Mouse (Mus musculus) CD4-positive, CD25-positive, alpha-beta regulatory T cell, adult 9 weeks (primary cell): ENCODE results near the gene Krtap5-5. TPM values are rescaled to one million over a fixed set of nuclear protein-coding genes. Genes with fewer than 3 reads are reported as not detected.

Experiments
- polyA plus RNA-seq: library from polyadenylated mRNA; unstranded; fragments of 100-300 nt; shearing (Covaris generic); gene quantifications from one replicate; pipeline ENCODE4 v1.2.1, GENCODE M21; 2017

Gene Krtap5-5
- polyA plus RNA-seq: not detected

DNA sequence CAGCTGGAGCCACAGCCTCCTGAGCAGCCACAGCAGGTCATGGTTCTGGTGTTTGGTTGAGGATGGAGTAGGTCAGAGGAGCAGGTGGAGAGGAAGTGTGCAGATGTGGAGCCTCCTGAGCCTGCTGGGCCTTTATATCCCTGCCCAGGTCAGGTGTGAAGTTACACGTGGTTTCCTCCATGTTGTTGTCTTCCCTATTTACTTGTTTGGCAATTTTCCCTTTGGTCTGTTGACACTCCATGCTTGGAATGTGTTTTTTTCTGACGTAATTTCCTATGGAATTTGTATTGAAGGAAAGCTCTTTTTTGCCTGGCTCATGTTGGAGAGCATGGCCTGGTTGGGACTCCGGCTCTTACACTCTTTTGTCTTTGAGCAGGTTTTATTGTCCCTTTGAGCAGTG is at the start of gene Krtap5-5:
Krtap5-5 (minus strand) TSS at position 101 of the 400 bp plus-strand sequence.

DNA sequence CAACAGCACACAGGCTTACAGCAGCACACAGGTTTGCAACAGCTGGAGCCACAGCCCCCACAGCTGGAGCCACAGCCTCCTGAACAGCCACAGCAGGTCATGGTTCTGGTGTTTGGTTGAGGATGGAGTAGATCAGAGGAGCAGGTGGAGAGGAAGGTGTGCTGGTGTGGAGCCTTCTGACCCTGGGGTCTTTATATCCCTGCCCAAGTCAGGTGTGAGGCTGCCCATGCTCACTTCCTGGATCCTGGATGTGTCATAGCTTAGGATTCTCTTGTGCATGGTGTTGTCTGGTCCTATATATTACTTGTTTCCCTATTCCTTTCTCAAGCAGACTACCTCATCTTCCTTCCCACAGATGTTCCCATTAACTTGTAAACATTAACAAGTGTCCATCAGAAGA is 44.5 kb upstream of the Krtap5-5 start, which contains the start of gene Gm4559:
Gm4559 (minus strand) TSS at position 101 of the 400 bp plus-strand sequence.

DNA sequence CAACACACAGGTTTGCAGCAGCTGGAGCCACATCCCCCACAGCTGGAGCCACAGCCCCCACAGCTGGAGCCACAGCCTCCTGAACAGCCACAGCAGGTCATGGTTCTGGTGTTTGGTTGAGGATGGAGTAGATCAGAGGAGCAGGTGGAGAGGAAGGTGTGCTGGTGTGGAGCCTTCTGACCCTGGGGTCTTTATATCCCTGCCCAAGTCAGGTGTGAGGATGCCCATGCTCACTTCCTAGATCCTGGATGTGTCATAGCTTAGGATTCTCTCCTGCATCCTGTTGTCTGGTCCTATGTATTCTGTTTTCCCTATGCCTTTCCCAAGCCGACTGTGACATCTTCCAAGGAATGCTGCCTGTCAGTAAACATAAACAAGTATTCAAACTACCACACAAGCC is 28.5 kb upstream of the Krtap5-5 start, which contains the start of gene Gm2431:
Gm2431 (minus strand) TSS at position 101 of the 400 bp plus-strand sequence.

DNA sequence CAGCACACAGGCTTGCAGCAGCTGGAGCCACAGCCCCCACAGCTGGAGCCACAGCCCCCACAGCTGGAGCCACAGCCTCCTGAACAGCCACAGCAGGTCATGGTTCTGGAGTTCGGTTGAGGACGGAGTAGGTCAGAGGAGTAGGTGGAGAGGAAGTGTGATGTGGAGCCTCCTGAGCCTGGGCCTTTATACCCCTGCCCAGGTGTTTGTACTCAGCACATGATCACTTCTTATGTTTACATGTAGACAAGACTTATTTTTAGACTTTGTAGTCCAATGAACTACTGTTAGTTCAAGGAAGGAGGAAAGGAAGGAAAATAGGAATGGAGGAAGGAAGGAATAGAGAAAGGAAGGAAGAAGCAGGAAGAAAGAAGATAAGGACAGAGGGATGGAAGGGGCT is 11.2 kb upstream of the Krtap5-5 start, which contains the start of gene Gm40460:
Gm40460 (minus strand) TSS at position 101 of the 400 bp plus-strand sequence.

DNA sequence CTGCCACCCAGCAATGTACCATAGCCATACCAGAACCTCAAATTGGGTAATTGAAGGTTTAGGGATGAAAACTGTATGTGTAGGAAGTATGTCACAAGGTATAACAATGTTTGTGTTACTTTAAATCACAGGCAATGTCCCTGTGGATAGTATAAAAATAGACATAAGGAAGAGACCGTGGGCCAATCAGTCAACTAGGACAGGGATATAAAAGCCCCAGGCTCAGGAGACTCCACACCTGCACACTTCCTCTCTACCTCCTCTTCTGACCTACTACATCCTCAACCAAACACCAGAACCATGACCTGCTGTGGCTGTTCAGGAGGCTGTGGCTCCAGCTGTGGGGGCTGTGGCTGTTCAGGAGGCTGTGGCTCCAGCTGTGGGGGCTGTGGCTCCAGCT is 18.2 kb downstream of the Krtap5-5 start, which contains the start of gene Gm7579:
Gm7579 (plus strand) TSS at position 301 of the 400 bp plus-strand sequence.

DNA sequence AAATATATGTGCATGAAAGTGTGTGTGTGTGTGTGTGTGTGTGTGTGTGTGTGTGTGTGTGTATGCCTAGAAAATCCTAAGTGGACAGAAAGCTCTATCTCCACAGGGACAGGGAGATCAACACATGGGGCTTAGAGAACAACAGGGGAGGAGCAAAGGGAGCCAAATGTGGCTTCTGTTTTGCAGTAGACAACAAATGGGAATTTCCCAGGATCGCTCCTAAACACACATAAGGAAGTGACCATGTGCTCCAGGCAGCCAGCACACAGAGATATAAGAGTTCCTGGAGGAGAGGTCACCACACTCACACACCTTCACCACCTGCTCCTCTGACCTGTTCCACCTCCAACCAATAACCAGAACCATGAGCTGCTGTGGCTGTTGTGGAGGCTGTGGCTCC is 28.7 kb downstream of the Krtap5-5 start, which contains the start of gene Krtap5-3:
Krtap5-3 (plus strand) TSS at position 301 of the 400 bp plus-strand sequence.

DNA sequence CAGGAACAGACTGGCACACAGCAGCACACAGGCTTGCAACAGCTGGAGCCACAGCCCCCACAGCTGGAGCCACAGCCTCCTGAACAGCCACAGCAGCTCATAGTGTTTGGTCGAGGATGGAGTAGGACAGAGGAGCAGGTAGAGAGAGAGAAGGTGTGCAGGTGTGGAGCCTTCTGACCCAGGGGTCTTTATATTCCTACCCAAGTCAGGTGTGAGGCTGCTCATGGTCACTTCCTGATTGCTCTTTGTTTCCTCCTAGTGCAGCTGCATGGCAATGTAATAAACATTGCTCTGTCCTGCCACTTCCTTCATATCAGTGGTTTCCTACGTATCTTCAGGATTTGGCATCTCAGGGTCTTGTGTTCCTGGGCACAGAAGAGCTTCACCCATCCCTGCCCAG is 39.5 kb downstream of the Krtap5-5 start, which contains the start of gene Gm10153:
Gm10153 (minus strand) TSS at position 101 of the 400 bp plus-strand sequence.

Other genes with a start within 250 kb of the Krtap5-5 start
- 91.6 TPM for gene Mob2, start 168.9 kb downstream of the Krtap5-5 start, polyA plus RNA-seq
- not detected for gene Dusp8, start 134.1 kb downstream of the Krtap5-5 start, polyA plus RNA-seq
- not detected for gene Gm45618, start 109.2 kb downstream of the Krtap5-5 start, polyA plus RNA-seq
- not detected for gene Gm39115, start 93.9 kb downstream of the Krtap5-5 start, polyA plus RNA-seq
- not detected for gene Gm45337, start 85.4 kb downstream of the Krtap5-5 start, polyA plus RNA-seq
- gene Gm29735, start 72.9 kb downstream of the Krtap5-5 start, polyA plus RNA-seq: not detected
- not detected for gene Gm4553, start 64.2 kb downstream of the Krtap5-5 start, polyA plus RNA-seq
- gene Krtap5-2, start 54.0 kb downstream of the Krtap5-5 start, polyA plus RNA-seq: not detected
- not detected for gene Gm10153, start 39.6 kb downstream of the Krtap5-5 start, polyA plus RNA-seq
- gene Krtap5-3, start 28.6 kb downstream of the Krtap5-5 start, polyA plus RNA-seq: not detected
- gene Gm7579, start 18.1 kb downstream of the Krtap5-5 start, polyA plus RNA-seq: not detected
- not detected for gene Gm40460, start 11.1 kb upstream of the Krtap5-5 start, polyA plus RNA-seq
- not detected for gene Gm2431, start 28.4 kb upstream of the Krtap5-5 start, polyA plus RNA-seq
- gene Gm4559, start 44.4 kb upstream of the Krtap5-5 start, polyA plus RNA-seq: not detected
- not detected for gene Krtap5-1, start 67.1 kb upstream of the Krtap5-5 start, polyA plus RNA-seq
- gene Krtap5-4, start 73.6 kb upstream of the Krtap5-5 start, polyA plus RNA-seq: not detected
- 4.2 TPM for gene Ifitm10, start 143.8 kb upstream of the Krtap5-5 start, polyA plus RNA-seq
- 2.0 TPM for gene Gm49369, start 152.7 kb upstream of the Krtap5-5 start, polyA plus RNA-seq
- 438 TPM for gene Ctsd, start 158.1 kb upstream of the Krtap5-5 start, polyA plus RNA-seq
- gene Syt8, start 204.9 kb upstream of the Krtap5-5 start, polyA plus RNA-seq: not detected
- gene Tnni2, start 211.8 kb upstream of the Krtap5-5 start, polyA plus RNA-seq: not detected
- 1,165 TPM for gene Lsp1, start 230.8 kb upstream of the Krtap5-5 start, polyA plus RNA-seq